Mouse (Mus musculus) kidney, embryonic 15.5 days (tissue): Measurements from ENCODE around the gene Prkca. TPM values are rescaled to one million over a fixed set of nuclear protein-coding genes. Genes with fewer than 3 reads are reported as not detected.

Experiments
- ATAC-seq: fragments of 200-750 bp; cut with Nextera tagmentation; replicated peaks from 2 replicates; pipeline ENCODE4 v1.8.0; 2017; ENCODE audit warnings: moderate TSS enrichment; ENCODE audit not compliant: low FRiP score
- H3K27ac ChIP-seq: fragments of 300-500 bp; sonication (generic); 2 replicates; pipeline ENCODE4 v1.5.1; 2015; ENCODE audit warnings: mild to moderate bottlenecking, inconsistent platforms
- H3K27me3 ChIP-seq: fragments of 300-500 bp; sonication (generic); 2 replicates; pipeline ENCODE4 v1.6.1; 2015; ENCODE audit warnings: inconsistent platforms
- H3K36me3 ChIP-seq: fragments of 300-500 bp; sonication (generic); 2 replicates; pipeline ENCODE4 v1.6.1; 2015; ENCODE audit warnings: inconsistent platforms
- H3K4me1 ChIP-seq: fragments of 300-500 bp; sonication (generic); 2 replicates; pipeline ENCODE4 v1.6.1; 2015; ENCODE audit warnings: inconsistent platforms
- H3K4me2 ChIP-seq: fragments of 300-500 bp; sonication (generic); 2 replicates; pipeline ENCODE4 v1.6.1; 2015; ENCODE audit warnings: moderate library complexity, mild to moderate bottlenecking, inconsistent platforms
- H3K4me3 ChIP-seq: fragments of 300-500 bp; sonication (generic); replicated peaks from 2 replicates; pipeline ENCODE4 v1.5.1; 2015; ENCODE audit warnings: mild to moderate bottlenecking, inconsistent platforms
- H3K9ac ChIP-seq: fragments of 300-500 bp; sonication (generic); 2 replicates; pipeline ENCODE4 v1.6.1; 2015; ENCODE audit warnings: mild to moderate bottlenecking, inconsistent platforms
- H3K9me3 ChIP-seq: fragments of 300-500 bp; sonication (generic); replicated peaks from 2 replicates; pipeline ENCODE4 v1.6.1; 2016; ENCODE audit warnings: inconsistent platforms
- WGBS: fragments of 180-500 bp; shearing (Covaris S2); methylation state at CpG from one replicate; pipeline ENCODE4 v1.1.7; 2015; ENCODE audit warnings: mixed read lengths; 5-methylcytosine and 5-hydroxymethylcytosine counted together
- polyA plus RNA-seq: library from polyadenylated mRNA; unstranded; fragments of >200 nt; fragmentation: Nextera tagmentation; extraction: Ambion mirVana; gene quantifications from 2 replicates; pipeline ENCODE4 v1.2.1, GENCODE M21; 2015

Prkca gene
- polyA plus RNA-seq, 1 experiment from 2014 or later = 7.4 TPM

DNA sequence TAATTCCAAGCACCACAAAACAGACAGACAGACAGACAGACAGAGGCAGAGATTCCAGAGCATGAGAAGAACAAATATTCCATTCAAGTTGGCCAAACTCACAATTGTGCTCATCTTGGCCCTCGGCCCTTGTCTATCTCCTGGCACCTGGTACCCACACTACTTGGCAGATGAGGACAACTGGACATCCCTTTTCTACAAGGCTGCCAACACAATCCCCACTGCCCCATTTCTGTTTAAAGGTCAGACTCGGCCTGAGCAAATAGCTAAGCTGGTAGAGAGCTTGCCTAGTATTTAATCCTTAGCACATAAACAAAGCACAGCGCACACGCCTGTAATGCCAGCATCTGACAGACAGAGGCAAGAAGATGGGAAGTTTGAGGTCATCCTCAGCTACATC lies 8.2 kb downstream of the Prkca start:
- Histone ChIP-seq H3K9ac (no peak overlapping the region), H3K9me3 (no peaks in the 10 kb centered on the region), H3K36me3 (0 out of 2 replicates have a peak, but pooled peaks cover 7% of the 10 kb centered on the region), H3K4me3 (no peak overlapping the region), H3K4me2 (no peak overlapping the region), H3K4me1 (peaks cover 43% of the 10 kb centered on the region), H3K27ac (no peak overlapping the region), H3K27me3 (no peaks in the 10 kb centered on the region)
- 93% methylated on average over 4 of the region's 4 CpGs for WGBS
- no peak for ATAC-seq

DNA sequence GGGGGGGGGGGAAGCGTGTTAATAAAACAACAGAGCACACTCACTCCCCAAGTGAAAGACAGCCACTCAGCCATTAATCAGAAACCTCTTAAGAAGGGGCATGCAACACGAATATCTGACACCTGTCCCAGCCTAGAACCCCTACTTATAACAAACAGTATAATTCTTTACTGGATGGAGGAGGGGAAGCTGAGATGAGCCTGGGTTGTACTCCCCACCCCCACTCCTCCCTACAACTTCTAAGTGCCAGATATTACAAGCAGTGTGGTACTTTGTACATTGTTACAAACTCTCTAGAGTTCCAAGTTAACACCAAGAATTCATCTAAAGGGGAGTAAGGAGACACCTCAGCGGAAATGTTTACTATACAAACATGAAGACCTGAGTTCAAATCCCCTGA lies 9.1 kb downstream of the Prkca start:
- Histone ChIP-seq H3K4me3 (no peak overlapping the region), H3K4me2 (no peak overlapping the region), H3K27me3 (no peaks in the 10 kb centered on the region), H3K27ac (peak overlapping the region; percentile 87; the same call in 1 of the 2 replicates), H3K36me3 (0 out of 2 replicates have a peak, but pooled peaks cover 4% of the 10 kb centered on the region), H3K4me1 (peaks cover 43% of the 10 kb centered on the region), H3K9ac (no peak overlapping the region), H3K9me3 (no peaks in the 10 kb centered on the region)
- 30% methylated on average over 3 of the region's 3 CpGs for WGBS
- peak; percentile 40; the same call in 1 of the 2 replicates for ATAC-seq

DNA sequence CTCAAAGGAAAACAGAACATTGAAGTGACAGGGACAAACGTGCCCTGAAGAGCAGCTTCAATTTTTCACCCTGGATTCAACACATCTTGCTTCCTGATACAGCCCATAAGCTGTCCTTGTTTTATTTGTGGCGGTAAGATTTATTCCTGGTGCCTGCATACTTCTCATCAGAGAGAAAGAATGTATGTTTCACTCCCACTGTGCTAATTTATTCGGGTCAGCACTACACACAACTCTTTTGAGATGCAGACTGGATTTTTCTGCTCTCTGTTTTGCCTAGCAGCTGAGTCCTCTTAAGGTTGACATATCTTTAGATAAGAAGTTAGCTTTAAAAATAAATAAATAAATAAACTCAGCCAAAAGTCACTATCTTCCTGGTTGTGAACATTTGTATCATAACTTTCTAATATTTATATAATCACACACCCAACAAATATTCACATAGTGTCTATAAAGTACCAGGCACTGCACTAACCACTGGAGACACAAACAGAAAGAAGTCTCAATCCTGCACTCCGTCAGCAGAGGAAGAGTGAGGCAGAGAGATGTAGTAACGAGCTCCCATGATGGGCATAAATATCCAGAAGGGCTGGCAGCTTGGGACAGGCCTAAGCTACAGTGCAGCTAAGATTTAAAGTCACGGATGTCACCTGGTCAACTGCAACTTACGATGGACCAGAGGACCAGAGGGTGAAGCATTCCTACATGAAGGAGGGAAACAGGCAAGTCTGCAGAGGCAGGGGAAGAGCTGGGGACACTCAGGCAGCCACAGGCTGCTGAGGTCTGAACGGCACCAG lies 9.9 kb downstream of the Prkca start:
- H3K4me1 ChIP-seq = peaks cover 46% of the 10 kb centered on the region
- H3K27me3 ChIP-seq = no peaks in the 10 kb centered on the region
- peak overlapping the region; percentile 19; the same call in 1 of the 2 replicates for H3K4me2 ChIP-seq
- H3K9ac ChIP-seq = no peak overlapping the region
- no peak overlapping the region for H3K4me3 ChIP-seq
- ATAC-seq = peak; percentile 74
- 24% methylated on average over 8 of the region's 8 CpGs for WGBS
- 0 out of 2 replicates have a peak, but pooled peaks cover 4% of the 10 kb centered on the region for H3K36me3 ChIP-seq
- peak overlapping the region; percentile 87 for H3K27ac ChIP-seq
- H3K9me3 ChIP-seq = no peaks in the 10 kb centered on the region

DNA sequence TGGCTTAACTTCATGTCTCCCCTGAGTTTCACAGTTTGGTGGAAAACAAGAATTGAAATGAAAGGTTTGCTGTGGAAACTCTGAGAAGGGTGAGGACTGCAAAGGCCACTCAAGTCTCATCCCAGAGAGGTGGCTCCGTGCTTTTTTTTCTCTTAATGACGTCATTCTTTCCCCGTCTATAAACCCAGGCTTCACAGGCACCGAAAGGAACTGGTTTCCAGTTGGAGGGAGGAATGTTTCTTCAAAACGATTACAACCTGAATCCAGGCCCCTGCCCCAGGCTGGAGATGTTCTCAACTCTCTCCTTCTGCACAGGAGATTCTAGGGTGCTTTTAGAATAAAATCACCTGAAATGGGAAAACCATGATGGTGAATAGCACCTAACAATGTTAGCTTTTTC lies 10.7 kb downstream of the Prkca start:
- Histone ChIP-seq H3K27ac (no peak overlapping the region), H3K9ac (no peak overlapping the region), H3K4me3 (no peak overlapping the region), H3K27me3 (no peaks in the 10 kb centered on the region), H3K9me3 (no peaks in the 10 kb centered on the region), H3K4me2 (no peak overlapping the region), H3K4me1 (peaks cover 46% of the 10 kb centered on the region), H3K36me3 (no peaks in the 10 kb centered on the region)
- 18% methylated on average over 5 of the region's 5 CpGs for WGBS
- no peak for ATAC-seq

DNA sequence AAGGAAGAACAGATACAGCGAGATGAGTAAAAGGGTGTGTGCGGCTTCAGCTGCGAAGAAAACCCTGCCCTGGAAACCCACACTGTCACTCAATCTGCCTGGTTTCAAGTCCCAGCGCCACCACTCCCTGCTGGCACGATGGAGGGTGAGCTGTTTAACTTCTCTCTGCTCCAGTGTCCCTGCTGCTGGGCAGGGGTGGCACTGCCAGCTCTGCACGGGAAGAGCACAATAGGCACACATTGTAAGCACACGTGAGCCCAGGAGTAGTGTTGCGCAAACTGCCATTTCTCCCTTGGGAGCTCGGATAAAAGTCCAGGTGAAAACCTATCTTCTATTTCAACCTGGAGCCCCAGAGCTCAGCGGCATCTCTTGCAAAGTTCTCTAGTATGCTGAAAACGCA lies 12.9 kb downstream of the Prkca start:
- ATAC-seq = no peak
- 87% methylated on average over 11 of the region's 11 CpGs for WGBS

DNA sequence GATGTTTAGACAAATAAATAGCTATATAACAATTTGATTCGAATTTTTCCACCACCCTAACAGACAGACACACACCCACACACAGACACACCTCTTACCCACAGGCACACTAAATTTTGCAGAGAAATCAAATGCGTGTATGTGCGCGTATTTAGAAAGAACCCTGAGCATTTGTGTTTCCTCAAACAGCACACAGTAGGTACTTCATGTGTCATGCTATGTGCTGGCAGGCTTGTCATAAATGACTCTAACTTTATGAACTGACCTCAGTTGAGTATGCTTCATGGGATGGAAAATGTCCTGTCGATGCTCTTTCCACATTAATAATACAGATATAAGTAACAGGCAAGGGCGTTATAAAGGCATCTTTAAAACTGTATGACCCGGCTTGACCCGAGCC lies 17.8 kb downstream of the Prkca start:
- Histone ChIP-seq H3K9me3 (no peaks in the 10 kb centered on the region), H3K27me3 (no peaks in the 10 kb centered on the region), H3K9ac (no peak overlapping the region), H3K4me3 (no peak overlapping the region), H3K4me1 (peaks cover 23% of the 10 kb centered on the region), H3K36me3 (no peaks in the 10 kb centered on the region), H3K27ac (no peak overlapping the region), H3K4me2 (no peak overlapping the region)
- 76% methylated on average over 8 of the region's 8 CpGs for WGBS
- ATAC-seq = no peak

More for the DNA sequence above, 12.9 kb downstream of the Prkca start:
- Histone ChIP-seq H3K27ac (no peak overlapping the region), H3K4me2 (no peak overlapping the region), H3K9ac (no peak overlapping the region), H3K36me3 (no peaks in the 10 kb centered on the region), H3K4me1 (peaks cover 37% of the 10 kb centered on the region), H3K9me3 (no peaks in the 10 kb centered on the region), H3K27me3 (no peaks in the 10 kb centered on the region), H3K4me3 (no peak overlapping the region)

DNA sequence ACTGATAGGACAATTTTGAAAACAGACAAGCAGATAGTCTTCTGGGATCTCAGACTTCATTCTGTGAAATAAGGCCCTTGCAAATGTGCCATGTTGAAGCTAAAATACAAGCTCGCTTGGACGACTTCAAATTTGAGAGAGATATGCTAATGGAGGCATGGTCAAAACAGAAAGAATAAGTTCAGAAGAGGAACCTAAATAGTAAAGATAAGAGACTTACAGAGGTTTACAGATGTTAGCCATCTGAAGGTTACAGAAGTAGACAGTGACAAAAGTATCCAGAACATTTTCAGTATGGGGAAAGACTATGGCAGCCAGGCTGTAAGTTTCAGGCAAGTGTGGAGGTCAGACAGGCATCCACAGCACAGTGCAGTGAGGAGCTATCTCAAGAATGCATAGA lies 21.6 kb downstream of the Prkca start:
- no peak overlapping the region for H3K4me3 ChIP-seq
- H3K9ac ChIP-seq = no peak overlapping the region
- no peaks in the 10 kb centered on the region for H3K27me3 ChIP-seq
- no peak overlapping the region for H3K4me2 ChIP-seq
- H3K9me3 ChIP-seq = no peaks in the 10 kb centered on the region
- H3K27ac ChIP-seq = no peak overlapping the region
- no peak for ATAC-seq
- H3K36me3 ChIP-seq = no peaks in the 10 kb centered on the region
- peaks cover 19% of the 10 kb centered on the region; the same call in 1 of the 2 replicates for H3K4me1 ChIP-seq
- WGBS = 78% methylated on average over 2 of the region's 2 CpGs

DNA sequence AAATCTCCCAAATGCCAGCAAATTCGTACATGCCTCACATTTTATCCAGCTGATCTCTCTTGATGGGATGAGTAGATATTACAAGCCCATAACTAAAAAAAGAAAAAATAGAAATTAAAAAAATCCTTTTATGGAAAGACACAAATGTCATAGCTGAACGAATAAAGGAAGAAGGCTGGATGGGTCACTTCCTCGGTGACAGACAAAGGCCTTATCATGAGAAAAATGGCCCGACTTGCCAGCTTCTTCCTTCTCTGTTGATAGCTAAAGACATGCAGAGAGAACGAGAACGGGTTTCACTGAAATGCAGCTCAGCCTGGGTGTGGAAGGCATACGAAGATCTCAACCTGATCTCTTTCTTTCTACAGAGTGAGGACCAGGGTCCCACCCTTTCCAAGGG lies 23.2 kb downstream of the Prkca start:
- H3K4me1 ChIP-seq = peaks cover 16% of the 10 kb centered on the region; the same call in 1 of the 2 replicates

DNA sequence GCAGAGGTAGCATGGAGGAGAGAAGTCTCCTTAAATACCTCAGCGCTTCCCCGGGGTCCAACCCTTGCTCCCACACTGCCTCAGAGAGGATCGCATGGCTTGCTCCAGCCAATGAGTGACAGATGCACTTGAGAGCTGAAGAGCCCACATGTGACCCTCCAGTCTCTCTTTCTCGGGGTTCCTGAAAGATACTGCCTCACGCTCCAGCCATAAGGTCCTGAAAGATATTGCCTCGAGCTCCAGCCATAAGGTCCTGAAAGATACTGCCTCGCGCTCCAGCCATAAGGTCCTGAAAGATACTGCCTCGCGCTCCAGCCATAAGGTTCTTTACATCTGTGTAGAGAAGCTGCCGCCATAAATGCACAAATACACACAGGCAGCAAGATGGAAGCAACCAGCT lies 24.6 kb downstream of the Prkca start:
- H3K4me3 ChIP-seq = no peak overlapping the region
- H3K9me3 ChIP-seq = no peaks in the 10 kb centered on the region
- no peaks in the 10 kb centered on the region for H3K36me3 ChIP-seq
- WGBS = 78% methylated on average over 11 of the region's 11 CpGs
- no peak overlapping the region for H3K27ac ChIP-seq
- peaks cover 22% of the 10 kb centered on the region for H3K4me1 ChIP-seq
- no peak overlapping the region for H3K4me2 ChIP-seq
- no peak overlapping the region for H3K9ac ChIP-seq
- no peak for ATAC-seq
- H3K27me3 ChIP-seq = no peaks in the 10 kb centered on the region

More for the DNA sequence above, 23.2 kb downstream of the Prkca start:
- no peak overlapping the region for H3K4me3 ChIP-seq
- H3K9me3 ChIP-seq = no peaks in the 10 kb centered on the region
- H3K36me3 ChIP-seq = no peaks in the 10 kb centered on the region
- H3K4me2 ChIP-seq = no peak overlapping the region
- no peak overlapping the region for H3K9ac ChIP-seq
- WGBS = 84% methylated on average over 7 of the region's 7 CpGs
- no peak overlapping the region for H3K27ac ChIP-seq
- ATAC-seq = no peak
- H3K27me3 ChIP-seq = no peaks in the 10 kb centered on the region

DNA sequence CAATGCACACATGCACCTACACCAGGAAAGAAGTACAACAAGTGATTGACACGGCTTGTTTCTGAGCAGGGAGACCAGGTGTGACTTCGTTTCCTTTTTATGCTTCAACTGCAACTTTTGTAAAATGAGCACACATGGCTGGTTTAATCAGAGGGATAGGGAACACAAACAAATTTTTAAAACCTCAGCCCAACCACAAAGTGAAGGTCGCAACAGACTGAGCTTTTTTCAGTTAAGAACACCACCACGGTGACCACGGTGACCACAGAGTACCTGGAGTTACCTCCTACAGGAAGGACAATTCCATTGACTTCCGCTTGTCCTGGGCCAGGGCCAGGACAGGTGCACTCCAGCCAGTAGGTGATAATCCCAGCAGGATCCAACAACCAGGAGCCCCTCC lies 25.9 kb downstream of the Prkca start:
- no peaks in the 10 kb centered on the region for H3K36me3 ChIP-seq
- H3K27ac ChIP-seq = no peak overlapping the region
- no peaks in the 10 kb centered on the region for H3K27me3 ChIP-seq
- no peak overlapping the region for H3K4me2 ChIP-seq
- no peak for ATAC-seq
- 73% methylated on average over 6 of the region's 6 CpGs for WGBS
- H3K9ac ChIP-seq = no peak overlapping the region
- H3K9me3 ChIP-seq = no peaks in the 10 kb centered on the region
- peaks cover 22% of the 10 kb centered on the region for H3K4me1 ChIP-seq
- H3K4me3 ChIP-seq = no peak overlapping the region

DNA sequence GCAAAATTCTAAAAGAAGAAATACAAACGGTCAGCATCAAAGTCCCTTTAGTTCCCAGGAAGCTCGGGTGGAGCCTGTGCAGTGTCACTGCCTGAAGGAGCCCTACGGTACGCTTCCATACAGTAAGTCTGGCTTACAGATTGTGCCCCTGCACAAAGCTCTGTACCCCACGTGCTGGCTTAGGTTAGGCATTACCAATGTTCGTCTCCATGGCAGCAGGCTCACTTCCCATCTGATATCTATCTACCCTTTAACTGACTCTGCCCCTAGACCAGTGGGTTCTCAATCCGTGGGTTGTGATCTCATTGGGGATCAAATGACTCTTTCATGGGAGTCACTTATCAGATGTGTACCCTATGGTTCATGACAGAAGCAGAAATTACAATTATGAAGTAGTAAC lies 28.0 kb downstream of the Prkca start:
- H3K36me3 ChIP-seq = no peaks in the 10 kb centered on the region
- WGBS = 76% methylated on average over 7 of the region's 7 CpGs
- no peaks in the 10 kb centered on the region for H3K9me3 ChIP-seq
- no peak overlapping the region for H3K9ac ChIP-seq
- no peaks in the 10 kb centered on the region for H3K27me3 ChIP-seq
- no peak overlapping the region for H3K27ac ChIP-seq
- H3K4me3 ChIP-seq = no peak overlapping the region
- H3K4me2 ChIP-seq = no peak overlapping the region
- peaks cover 15% of the 10 kb centered on the region for H3K4me1 ChIP-seq
- ATAC-seq = no peak

DNA sequence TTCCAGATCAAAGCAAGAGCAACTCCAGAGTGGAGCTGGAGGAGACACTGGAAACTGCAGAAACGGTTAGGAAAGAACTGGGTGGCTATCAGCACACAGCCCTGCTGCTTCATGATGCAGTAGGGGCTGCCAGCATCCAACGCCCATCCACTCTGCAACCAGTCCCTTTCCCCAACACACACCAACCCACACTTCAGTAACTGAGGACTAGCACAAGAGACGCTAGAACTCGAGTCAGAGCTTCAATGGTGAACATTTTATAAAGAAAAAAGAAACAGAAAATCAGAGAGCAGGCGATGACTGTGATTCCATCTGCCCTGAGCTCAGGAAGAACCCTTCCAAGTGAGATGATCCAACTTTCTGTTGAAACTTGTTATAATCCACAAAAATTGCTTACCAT lies 31.2 kb downstream of the Prkca start:
- Histone ChIP-seq H3K36me3 (no peaks in the 10 kb centered on the region), H3K4me2 (no peak overlapping the region), H3K27ac (no peak overlapping the region), H3K27me3 (no peaks in the 10 kb centered on the region), H3K4me1 (peaks cover 15% of the 10 kb centered on the region), H3K9me3 (no peaks in the 10 kb centered on the region), H3K9ac (no peak overlapping the region), H3K4me3 (no peak overlapping the region)
- no peak for ATAC-seq
- 71% methylated on average over 5 of the region's 5 CpGs for WGBS

DNA sequence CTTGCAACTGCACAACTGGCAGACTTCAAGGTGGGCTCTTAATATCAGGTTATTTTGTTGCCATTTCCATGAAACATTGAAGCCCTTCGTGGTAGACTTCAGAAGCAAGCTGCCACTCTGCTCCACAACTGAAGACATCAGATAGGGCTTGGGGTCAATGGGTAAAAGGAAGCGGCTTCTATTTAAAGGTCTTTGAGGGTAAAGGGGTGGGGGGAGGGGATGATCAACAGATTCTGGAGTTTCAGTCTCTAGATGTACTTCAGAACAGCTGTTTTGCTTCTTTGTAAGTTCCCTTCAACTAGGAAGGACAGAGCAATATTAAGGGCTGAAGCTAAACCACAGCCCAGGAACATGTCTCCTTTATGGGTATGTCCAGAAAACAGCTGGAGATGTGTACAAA lies 31.8 kb downstream of the Prkca start:
- Histone ChIP-seq H3K9ac (no peak overlapping the region), H3K36me3 (no peaks in the 10 kb centered on the region), H3K27me3 (no peaks in the 10 kb centered on the region), H3K4me3 (no peak overlapping the region), H3K9me3 (no peaks in the 10 kb centered on the region), H3K27ac (no peak overlapping the region), H3K4me2 (no peak overlapping the region), H3K4me1 (peaks cover 15% of the 10 kb centered on the region)
- 47% methylated on average over 2 of the region's 2 CpGs for WGBS
- ATAC-seq = no peak
